Mouse (Mus musculus) mammary gland, adult 2 months (tissue): Measurements from ENCODE around the gene Olfr938. TPM values are rescaled to one million over a fixed set of nuclear protein-coding genes. Genes with fewer than 3 reads are reported as not detected.

Experiments used
- polyA plus RNA-seq: library from polyadenylated mRNA; depleted of rRNA; stranded (reverse); fragments of >200 nt; gene quantifications from 2 replicates; pipeline ENCODE4 v1.2.3, GENCODE M21; 2012; ENCODE audit warnings: low replicate concordance; rRNA removed

Olfr938 gene
- polyA plus RNA-seq, result not detected in 2 replicates

GRCm38 (mm10) chr9:39078787-39079186 lies at the start of gene Olfr938:
TSS of gene Olfr938 (minus strand) at chr9:39078887.

GRCm38 (mm10) chr9:39127831-39128230 lies 49.1 kb upstream of the Olfr938 start, which contains the start of gene Olfr27:
TSS of gene Olfr27 (plus strand) at chr9:39128131.

GRCm38 (mm10) chr9:39064851-39065250 lies 13.8 kb downstream of the Olfr938 start, which contains the start of gene Olfr937:
TSS of gene Olfr937 (minus strand) at chr9:39064951.

Other genes starting within 250 kb of the Olfr938 start
- gene Olfr924, start 234.4 kb downstream of the Olfr938 start, polyA plus RNA-seq, result not detected in 2 replicates
- not detected in 2 replicates for gene Olfr26, start 223.8 kb downstream of the Olfr938 start, polyA plus RNA-seq
- not detected in 2 replicates for gene Olfr926, start 201.8 kb downstream of the Olfr938 start, polyA plus RNA-seq
- not detected in 2 replicates for gene Olfr930, start 149.1 kb downstream of the Olfr938 start, polyA plus RNA-seq
- not detected in 2 replicates for gene Olfr933, start 106.6 kb downstream of the Olfr938 start, polyA plus RNA-seq
- gene Olfr934, start 90.6 kb downstream of the Olfr938 start, polyA plus RNA-seq, result not detected in 2 replicates
- not detected in 2 replicates for gene Olfr935, start 79.2 kb downstream of the Olfr938 start, polyA plus RNA-seq
- not detected in 2 replicates for gene Olfr146, start 55.5 kb downstream of the Olfr938 start, polyA plus RNA-seq
- not detected in 2 replicates for gene Olfr937, start 13.9 kb downstream of the Olfr938 start, polyA plus RNA-seq
- gene Olfr27, start 49.2 kb upstream of the Olfr938 start, polyA plus RNA-seq, result not detected in 2 replicates
- gene Olfr943, start 87.4 kb upstream of the Olfr938 start, polyA plus RNA-seq, result not detected in 2 replicates
- not detected in 2 replicates for gene Olfr944, start 123.0 kb upstream of the Olfr938 start, polyA plus RNA-seq
- gene Olfr1537, start 171.1 kb upstream of the Olfr938 start, polyA plus RNA-seq, result not detected in 2 replicates
- not detected in 2 replicates for gene Olfr945, start 197.9 kb upstream of the Olfr938 start, polyA plus RNA-seq
- gene Olfr948, start 247.2 kb upstream of the Olfr938 start, polyA plus RNA-seq, result not detected in 2 replicates